Mouse (Mus musculus) adrenal gland, postnatal 14 days (tissue): ENCODE measurements around the gene F7. TPM values are rescaled to one million over a fixed set of nuclear protein-coding genes. Genes with fewer than 3 reads are reported as not detected.

Source experiments
- DNase-seq: peaks from one replicate; pipeline ENCODE4 v3.0.0; 2021; ENCODE audit warnings: mixed read lengths
- long read RNA-seq, 2 experiments: library from polyadenylated mRNA; stranded (forward); transcript quantifications; one replicate each; pipeline ENCODE4 v2.0.0; 2021
- total RNA-seq: library from RNA; stranded (reverse); gene quantifications from 2 replicates; pipeline ENCODE4 v1.2.3, GENCODE M21; 2021

The F7 gene
- 1.3 and 13.2 TPM in 2 replicates for total RNA-seq
- long read RNA-seq, experiment 1, result 0 reads
- long read RNA-seq, experiment 2, transcript F7-201 (8 exons, 1,859 nt), result major isoform, 18 of 25 reads
- long read RNA-seq, experiment 2, partial matches to known transcripts, result 5 of 25 reads
- long read RNA-seq, experiment 2, other reads (novel, unspliced or antisense), result 2 of 25 reads

DNA sequence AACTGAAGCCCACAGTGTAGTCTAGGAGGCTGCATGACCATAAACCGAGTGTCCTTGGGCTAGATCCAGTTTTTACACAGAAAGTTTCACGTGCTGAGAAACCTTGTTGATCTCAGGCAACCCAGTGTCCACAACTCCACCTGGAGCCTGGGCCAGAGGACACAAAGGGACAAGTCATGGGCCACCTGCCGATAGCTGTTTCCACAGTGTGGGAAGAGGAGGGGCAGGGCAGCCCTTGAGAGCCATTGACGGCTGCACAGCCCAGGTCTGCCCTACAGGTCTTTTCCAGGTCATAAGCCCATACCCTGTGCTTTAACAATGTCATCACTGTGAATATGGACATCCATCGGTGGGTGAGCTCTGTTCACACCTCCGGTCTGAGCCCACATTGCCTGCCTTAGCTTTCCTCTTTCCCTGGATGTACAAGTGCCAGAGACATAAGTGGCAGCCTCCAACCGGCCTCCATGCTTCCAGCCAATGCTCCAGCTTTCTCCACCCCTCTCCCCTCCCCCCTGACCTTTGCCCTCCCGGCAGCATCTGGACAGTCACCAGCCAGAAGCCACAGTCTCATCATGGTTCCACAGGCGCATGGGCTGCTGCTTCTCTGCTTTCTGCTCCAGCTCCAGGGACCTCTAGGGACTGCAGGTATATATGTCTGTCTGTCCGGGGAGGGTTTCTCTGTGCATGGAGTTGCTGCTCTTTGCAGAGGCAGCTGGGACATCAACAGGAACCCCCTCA, at the start of gene F7:
F7 (plus strand) TSS at position 548 of the 738 bp plus-strand sequence.
- peak; percentile 44 for DNase-seq

DNA sequence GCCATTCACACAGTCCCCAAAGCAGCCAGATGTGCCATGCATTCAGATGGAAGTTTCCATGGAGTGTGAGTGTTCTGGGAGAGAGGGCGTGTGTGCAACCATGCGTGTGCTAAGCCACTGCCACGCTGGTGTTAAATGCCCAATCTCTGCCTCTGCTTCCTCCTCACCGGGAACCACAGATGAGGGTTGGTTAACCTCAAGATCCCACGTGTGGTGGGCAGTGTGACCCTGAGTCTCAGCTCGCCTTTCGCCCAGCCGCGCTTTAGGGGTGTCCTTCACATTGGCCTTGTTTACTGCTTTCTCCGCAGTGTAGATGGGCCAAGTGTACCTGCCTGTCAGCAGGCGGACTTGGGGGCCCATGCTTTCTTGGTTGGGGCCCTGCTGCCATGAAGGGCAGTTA, 49.5 kb upstream of the F7 start:
- no peak for DNase-seq

DNA sequence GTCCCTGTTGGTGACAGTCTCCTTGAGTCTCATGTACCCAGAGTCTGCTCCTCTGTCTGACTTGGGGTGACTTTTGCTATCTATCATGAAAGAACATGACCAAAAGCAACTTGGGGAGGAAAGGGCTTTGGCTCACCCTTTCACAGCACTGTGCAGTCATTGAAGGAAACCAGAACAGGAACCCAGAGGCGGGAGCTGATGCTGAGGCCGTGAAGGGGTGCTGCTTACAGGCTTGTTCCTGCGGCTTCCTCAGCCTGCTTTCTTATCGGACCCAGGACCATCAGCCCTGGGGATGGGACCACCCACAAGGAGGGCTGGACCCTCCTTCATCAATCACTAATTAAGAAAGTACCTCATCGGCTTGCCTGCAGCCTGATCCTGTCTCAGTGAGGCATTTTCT, 49.1 kb upstream of the F7 start:
- DNase-seq, result no peak

DNA sequence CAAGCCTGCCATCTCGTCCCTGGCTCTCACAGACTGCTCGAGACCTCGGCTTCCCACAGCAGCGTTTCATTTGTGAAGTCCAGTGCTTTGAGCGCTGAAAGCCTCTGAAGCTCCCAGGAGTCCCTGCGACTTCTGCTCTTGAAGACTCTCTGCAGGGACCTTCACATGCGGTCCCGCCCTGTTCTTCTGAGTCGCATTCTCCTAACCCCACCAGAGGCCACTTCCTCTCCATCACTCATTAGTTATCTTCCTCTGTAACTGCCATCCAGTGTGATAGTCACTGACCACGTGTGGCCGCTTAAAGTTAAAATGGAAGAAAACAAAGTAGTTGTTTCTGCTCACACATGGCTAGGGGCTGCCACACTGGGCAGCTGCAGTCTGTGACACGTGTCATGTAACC, 48.5 kb upstream of the F7 start:
- DNase-seq, result no peak

DNA sequence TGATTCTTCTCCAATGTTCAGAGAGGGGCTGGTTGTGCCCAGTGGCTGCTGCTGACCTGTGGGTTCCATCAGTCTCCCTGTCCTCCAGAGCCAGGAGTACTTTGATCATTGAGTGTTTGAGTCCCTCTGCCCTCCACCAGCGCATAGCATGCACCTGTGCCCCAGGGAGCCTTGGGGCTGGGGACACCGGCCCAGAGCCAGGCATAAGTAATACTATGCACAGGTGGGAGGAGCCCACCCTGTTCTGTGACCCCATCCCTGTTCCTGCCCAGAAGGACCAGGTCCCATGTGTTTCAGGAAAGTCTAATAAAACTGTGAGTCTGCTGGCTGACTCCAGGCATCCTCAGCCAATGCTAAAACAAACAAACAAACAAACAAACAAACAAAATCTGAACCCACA, 47.5 kb upstream of the F7 start:
- no peak for DNase-seq

DNA sequence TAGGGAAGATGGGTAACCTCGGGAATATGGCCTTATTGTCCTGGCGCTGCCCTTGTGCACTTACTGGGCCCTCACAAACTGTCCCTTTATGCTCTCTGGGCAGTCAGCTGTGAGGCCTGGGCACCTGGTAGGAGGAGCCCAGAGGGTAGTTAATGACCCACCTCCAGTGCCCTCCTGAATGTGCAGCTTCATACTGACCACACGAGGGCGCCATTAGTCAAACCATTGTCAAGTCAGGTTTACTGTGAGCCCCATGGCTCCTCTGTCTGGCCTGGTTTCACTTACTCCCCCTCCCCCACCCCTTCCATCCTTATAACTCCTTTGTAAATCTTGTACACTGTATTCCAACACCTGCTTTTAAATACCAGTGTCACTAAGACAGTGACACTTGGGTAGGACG, 47.1 kb upstream of the F7 start:
- peak; percentile 81 for DNase-seq

DNA sequence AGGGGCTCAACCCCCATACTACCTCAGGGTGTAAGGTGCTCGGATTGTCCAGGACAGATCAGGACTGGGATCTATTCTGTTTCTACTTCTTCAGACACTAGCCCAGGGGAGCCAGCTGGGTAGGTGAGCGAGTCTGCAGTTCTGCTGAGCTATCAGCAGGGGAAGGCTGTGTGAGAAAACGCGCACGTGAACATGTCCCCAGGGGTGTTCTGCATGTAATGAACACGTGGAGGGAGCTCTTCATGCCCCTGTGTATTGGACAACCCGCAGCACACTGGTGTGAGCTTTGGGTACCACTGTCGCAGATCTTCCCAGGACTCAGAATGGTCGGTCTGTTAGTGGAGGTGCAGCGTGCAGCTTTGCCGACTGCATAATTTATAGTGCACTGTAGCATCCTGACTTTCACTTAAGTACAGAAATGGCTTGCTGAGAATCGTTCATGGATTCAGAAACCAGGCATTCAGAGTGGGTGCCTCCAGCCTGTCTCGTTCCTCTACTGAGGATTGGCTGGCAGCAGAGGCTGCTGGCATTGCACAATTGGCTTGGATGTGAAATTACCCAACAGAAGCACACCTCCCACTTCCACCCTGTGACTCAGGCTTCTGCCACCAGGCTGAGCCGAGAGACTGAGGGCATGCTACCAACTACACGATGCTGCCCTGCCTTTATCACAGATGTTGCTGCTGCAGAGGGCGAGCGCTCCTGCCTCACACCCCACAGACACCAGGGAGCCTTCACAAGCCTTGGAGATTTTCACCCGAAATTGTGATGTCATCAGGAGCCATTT, 42.0 kb upstream of the F7 start:
- peak; percentile 76 for DNase-seq

DNA sequence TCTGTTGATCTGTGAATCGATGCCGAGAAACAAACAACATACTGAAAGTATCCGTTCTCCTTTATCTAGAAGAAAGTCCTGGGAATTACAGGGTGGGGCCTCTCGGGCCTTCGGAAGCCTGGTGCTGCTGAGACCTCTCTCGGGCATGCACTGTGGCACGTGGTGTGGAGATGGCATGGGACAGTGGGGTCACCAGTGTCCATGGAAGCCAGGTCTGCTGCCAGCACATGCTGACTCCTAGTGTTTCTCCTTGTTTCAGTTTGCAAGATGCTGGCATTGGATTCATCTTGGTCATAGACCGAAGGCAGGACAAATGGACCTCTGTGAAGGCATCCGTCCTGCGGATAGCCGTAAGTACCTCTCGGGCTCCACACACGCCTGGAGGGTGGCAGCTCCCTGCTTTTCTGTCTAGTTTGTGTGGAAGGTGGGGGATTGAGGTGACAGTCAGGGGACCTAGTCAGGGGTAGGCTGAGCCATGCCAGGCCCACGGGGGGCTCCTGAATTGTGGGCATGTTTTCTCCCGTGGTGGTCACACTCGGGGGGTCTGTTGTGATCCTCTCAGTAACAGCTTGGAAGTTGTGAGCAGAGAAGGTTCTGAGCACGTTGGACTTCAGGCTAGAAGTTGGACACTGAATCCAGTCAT, 41.1 kb upstream of the F7 start:
- no peak for DNase-seq

DNA sequence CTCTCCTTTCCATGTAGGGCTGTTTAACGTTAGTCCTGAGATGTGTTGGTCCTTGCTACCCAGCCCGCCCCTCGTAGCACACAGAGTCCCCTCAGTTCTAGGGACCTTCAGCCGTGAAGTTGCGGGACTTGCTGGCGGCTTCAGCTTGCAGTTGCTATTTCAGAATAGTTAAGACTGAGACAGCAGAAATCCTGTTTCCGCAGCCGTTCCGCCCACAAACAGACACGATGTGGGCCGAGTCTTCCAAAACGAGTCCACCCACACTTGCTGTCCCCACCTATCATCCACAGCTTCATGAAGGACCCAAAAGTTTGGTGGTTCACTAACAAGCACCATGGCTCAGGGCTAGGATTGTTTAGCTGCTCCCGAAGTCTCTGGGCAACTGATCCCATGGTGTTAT, 40.6 kb upstream of the F7 start:
- DNase-seq, result no peak

DNA sequence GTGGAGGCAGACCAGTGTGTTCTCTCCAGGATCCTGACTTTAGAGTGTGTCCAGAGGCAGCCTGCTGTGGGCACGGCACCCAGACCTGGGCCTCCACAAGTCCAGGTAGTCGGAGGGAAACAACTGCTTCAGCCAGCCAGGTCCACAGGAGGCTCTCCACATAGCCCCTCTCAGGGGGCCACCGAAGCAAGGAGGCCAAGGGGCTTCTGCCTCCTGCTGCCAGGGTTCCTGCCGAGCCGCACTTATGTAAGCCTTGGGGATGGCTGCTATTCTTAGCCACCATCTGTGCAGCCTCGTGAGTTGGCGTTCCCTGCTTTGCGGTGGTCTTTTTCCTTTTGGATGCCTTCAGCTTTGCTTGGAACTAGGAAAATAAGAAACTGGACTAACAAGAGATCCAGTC, 38.3 kb upstream of the F7 start:
- DNase-seq, result no peak

DNA sequence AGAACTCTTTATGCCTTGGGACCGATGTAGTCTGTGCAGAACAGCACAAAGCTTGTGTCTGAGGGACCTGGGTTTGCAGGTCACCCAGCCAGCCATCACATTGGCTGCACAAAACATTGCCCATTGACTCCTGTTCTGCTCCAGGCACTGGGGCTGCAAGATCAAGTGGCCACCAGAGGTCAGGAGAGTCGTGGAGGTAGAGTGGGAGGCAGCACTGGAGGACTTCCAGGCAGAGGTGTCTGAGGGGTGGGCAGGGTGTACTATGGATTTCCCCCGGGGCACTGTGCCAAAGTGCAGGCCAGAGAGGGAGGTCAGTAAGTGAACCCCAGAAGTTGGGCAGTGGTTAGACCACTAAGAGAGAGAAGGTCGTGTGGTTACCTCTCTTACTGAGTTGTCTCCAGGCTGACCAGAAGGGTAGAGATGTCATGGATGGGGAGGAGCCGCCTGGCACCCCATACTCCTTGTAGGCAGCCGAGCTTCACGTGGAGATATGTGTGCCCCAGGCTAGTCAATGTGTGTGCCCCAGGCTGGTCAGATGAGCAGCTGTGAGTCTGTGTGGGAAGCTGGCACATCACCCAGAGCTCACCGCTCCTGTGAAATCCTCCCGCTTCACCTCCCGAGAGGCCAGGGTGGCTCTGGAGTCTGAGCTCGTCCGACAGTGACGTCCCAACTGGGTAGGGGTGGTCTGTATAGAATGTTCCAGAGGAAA, 37.0 kb upstream of the F7 start:
- DNase-seq, result no peak

DNA sequence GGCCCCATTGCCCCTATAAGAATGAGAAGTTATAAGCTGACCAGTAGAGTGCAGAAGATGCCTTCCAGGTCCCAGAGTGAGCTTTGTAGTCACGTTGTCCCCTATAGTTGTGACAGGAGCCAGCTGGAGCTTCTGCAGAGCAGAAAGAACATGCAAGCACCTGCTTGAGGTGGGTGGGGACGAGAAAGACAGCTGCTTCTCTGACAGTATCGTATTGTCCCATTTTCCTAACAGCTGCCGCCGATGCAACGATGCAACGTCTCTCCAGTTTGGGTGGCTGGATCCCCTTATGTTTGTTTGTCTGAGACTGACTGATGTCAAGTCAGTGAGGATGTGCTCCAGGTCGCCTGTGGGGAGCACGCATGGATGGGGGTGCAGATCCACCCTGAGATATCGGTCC, 34.4 kb upstream of the F7 start:
- DNase-seq, result no peak

DNA sequence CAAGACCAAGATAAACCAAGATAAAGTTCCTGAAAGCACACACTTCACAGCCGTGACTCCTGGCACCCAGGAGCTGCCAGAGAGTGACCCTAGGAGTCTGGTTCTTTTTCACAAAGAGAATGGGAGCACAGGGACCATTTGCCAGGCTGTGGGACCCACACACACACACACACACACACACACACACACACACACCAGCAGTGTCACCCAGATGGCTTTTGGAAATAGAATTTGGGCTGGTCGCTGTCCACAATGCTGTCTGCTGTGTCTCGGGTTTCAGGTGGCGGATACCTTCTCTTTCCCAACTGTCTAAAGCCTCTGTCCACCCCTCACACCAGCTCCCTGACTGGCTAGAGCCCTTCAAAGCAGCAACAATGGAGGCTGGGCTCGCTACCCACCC, 31.4 kb upstream of the F7 start:
- no peak for DNase-seq

DNA sequence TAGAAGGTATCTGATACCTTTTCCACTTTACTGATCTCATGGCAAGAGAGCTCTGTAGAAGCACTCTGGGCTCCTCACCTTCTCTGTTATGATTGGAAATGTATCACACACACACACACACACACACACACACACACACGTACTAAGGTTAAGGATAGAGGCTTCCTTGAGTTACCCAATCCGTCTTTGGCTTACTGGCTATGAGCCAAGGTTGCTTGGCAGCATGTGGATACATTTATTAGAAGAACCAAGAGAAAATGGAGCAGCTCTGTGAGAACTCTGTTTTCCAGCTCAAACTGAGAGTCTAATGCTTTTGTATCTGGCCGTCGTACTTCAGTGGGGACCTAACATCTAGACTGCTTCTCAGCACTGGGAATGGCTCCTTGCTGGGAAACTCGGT, 30.4 kb upstream of the F7 start:
- DNase-seq, result peak; percentile 73

DNA sequence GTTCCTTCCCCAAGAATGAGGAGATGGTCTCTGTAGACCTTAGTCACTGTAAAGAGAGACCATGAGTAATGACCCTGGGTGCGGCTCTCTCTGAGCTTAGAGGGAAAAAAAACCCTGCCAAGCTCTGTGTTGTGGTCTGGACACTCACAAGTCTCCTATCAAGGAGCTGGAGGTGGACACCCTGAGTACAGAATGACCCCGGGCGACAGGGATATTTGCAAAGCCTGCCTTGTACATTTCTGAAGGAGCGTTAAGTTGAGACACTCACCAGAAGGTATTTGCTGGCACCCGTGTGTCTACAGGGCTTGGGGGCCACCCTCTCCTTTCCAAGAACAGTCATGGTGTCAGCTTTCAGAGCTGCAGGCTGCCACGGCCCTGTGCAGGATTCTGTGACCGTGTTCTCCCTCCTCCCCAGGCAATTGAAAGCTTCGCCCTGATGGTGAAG, 29.0 kb upstream of the F7 start:
- no peak for DNase-seq

DNA sequence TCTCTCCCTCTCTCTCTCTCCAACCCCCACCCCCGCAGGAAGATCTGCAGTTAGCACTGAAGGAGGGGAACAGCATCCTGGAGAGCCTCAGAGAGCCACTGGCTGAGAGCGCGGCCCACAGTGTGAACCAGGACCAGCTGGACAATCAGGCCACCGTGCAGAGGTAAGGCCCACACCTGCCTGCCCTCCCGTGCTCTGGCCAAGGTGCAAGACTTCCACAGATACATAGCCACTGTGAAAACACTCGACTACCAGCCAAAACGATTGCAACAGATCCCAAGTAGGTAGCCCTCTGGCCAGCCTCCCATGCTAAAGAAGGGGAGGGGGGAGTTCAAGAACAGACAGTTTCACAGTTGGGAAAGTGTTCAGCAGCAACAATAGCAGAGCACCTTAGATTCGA, 27.5 kb upstream of the F7 start:
- no peak for DNase-seq

DNA sequence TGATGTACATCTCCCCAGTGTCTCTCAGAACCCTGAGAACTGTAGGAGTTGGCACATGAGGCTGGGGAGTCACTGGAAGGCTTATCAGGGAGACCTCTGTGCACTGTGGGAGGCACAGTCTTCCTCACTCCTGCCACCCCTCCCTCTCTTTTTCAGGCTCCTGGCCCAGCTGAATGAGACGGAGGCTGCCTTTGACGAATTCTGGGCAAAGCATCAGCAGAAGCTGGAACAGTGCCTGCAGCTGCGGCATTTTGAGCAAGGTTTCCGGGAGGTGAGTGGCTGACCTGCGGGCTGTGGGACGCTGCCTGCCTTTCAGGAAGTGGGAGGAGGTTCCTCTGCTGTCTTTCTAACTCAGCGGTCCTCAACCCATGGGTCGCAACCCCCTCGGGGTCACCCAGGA, 26.0 kb upstream of the F7 start:
- no peak for DNase-seq

DNA sequence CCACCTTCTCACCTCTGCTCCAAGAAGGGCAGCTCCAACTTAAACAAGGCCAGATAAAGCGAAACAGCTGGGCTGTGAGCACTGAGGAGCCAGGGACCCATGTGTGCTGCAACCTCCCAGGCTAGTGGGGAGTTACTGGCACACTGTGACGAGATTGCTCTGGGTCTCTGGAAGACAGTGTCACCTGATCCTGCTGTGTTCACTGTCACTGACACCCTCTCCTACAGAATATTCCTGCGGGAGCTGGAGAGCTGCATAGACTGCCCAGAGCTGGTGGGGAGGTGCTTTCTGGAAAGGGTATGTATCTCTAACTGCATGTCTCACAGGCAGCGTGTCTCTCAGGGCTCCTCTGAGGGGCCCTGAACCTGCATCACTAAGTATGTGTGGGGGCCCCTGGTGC, 18.4 kb upstream of the F7 start:
- no peak for DNase-seq

DNA sequence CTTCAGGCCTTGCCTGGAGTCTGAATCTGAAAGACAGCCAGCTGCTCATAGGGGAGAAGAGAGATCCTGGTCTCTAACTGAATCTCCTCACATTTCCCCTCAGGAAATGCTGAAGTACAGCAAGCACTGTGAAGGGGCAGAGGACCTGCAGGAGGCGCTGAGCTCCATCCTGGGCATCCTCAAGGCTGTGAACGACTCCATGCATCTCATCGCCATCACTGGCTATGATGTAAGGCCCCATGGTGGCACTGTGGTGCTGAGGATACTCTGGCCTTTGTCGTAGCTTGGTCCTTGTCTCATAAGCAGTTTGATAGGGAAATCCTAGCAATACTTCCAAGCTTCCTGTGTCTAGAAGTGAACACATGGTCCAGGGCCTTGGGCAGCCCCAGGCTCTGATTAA, 15.5 kb upstream of the F7 start:
- no peak for DNase-seq

DNA sequence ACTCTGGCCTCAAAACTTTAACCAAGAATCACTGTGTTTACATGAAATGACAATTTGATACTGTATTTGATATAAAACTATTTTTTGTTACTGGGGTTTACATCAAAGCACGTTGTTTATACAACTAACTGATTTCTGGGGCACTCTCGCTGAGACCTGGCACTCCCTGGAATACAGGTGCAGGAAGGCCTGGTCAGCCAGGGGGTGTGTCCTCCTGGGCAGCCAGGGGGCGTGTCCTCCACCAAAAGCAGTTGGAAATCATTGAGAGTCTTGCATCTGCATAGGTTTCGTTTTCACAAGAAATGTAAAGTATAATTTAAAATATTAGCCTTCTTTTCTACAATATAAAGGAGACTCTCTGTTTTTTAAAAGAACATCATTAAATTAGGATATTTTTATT, 6.3 kb upstream of the F7 start:
- no peak for DNase-seq

DNA sequence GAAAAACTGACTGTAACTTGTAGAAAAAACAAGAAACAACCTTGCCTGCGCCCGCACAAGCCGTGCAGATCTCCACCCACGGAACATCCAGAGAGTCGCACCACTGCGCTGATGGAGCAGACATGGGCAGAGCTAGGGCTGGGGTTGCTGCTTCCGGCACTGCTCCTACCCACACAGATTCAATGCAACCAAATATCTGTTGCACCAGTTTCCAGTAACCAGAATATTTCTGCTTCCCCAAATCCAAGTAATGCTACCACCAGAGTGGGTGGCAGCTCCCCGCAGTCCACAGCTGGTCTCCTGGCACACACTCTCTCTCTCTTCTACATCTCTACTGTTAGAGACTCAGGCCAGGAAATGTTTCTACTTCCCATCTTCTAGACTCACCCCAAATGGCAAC, 4.0 kb upstream of the F7 start:
- no peak for DNase-seq

DNA sequence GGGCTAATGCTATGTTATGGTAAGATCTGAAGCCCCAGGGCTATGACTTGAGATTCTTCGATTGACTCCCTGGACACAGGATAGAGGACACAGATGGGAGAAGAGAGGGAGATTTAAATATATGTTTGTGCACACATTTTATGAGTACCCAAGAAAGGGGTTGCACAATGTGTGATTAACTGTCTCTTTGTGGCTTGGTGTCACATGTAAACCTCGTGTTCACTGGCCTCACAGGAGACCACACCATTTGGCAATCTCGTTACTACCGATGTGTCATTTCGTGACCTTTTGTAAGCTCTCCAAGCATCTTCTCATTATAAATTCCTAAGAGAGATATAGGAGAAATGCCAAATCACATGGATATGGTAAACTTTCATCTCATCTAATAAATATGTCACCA, 1.8 kb downstream of the F7 start:
- DNase-seq, result peak; percentile 24

DNA sequence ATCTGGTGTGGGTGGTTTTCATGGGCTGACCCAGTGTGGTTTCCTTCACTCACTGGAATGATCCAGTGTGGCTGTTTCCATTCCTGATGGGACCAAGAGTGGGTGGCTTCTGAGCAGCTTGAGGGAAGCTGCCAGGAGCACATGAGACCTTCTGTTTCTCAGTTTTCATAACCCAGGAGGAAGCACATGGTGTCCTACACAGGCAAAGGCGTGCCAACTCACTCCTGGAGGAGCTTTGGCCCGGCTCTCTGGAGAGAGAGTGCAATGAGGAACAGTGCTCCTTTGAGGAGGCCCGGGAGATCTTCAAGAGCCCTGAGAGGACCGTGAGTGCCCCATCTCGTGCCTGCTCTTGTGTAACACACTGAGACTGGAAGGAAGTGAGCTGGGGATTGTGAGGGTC, 2.6 kb downstream of the F7 start:
- DNase-seq, result no peak
